Mouse (Mus musculus) bone marrow macrophage, adult 2 months (primary cell): Measurements from ENCODE around the gene Olfr1234.

Experiments used
- CTCF ChIP-seq: IDR thresholded peaks from 2 replicates; pipeline ENCODE4 v1.5.1; 2012; ENCODE audit warnings: low read depth, mild to moderate bottlenecking, low read length, moderate library complexity
- POLR2A ChIP-seq: IDR thresholded peaks from 2 replicates; pipeline ENCODE4 v1.6.1; 2012; ENCODE audit warnings: mild to moderate bottlenecking, low read depth, low read length, borderline replicate concordance

DNA sequence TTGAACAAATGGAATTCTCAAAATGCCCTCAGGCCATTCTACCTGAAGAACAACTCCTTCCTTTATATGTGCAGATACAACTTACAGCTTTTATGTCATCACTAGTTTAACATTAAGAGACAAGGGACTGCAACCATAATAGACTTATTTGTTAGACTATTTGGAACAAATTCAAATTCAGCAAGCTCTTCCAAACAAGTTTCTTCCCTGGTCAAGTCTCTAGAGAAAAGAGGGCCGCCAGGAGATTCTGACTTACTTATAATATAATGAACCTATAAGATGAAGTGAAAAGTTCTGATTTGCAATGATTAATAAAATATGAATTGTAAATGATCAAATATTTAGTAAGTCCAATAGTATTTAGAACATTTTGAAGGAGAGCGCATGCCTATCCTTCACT lies 44.9 kb upstream of the Olfr1234 start, which contains the start of gene Olfr1238:
- TF ChIP-seq CTCF (no peak), POLR2A (no peak)
